Mouse (Mus musculus) megakaryocyte progenitor cell, adult 5-6 weeks (primary cell): ENCODE results near the gene Sema5a. TPM values are rescaled to one million over a fixed set of nuclear protein-coding genes. Genes with fewer than 3 reads are reported as not detected.
"Not testable (repeated sequence)": the region's sequence is repeated elsewhere in the genome, so short reads cannot be mapped to it uniquely, and the experiment has no call there.

Source experiments
- ATAC-seq: replicated peaks from 2 replicates; pipeline ENCODE4 v1.8.0; 2016; ENCODE audit warnings: mild to moderate bottlenecking, moderate TSS enrichment, inconsistent platforms; ENCODE audit not compliant: poor library complexity
- total RNA-seq, 2 experiments: library from RNA; stranded (forward) in 1 of 2; stranded (reverse) in 1 of 2; fragments of 157-497, 149-512 nt in 1 of 2; fragments of 200-1000 nt in 1 of 2; gene quantifications; 2 replicates each; pipeline versions ENCODE4 v1.2.3 to v1.2.4; 2015 to 2017

The Sema5a gene
- total RNA-seq (2015): not detected in 2 replicates
- not detected in 2 replicates for total RNA-seq (2017)

DNA sequence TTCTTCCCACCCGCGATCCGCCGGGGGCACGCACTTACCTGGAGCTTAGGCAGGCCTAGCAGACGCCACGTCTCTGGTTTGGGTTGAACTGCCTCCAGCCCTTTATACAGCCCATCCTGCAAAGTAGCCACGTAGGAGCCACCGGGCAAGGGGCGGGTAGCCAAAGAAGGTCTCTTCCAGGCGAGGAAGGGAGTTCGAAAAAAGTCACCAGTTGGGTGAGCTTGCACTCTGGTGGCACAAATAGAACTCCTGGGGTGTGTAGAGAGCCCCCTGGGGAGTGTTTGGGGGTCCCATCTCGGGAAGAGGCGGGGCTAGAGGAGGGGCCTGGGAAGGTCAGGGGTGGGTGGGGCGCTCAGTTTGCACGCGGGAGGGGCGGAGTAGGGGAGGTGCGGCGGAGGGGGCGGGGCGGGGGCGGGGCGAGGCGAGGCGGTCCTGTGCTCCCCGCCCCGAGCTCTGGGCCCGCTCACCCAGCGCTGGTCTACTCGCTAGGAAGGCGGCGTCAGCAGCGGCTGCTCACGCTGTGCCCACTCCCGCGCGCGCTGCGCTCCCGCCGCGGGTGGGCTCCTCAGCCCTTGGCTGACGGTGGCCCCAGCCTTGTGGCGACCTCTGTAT lies at the start of gene Sema5a:
Gene Sema5a (plus strand): TSS at position 467 of the 612 bp plus-strand sequence.
- ATAC-seq: peak; percentile 78

DNA sequence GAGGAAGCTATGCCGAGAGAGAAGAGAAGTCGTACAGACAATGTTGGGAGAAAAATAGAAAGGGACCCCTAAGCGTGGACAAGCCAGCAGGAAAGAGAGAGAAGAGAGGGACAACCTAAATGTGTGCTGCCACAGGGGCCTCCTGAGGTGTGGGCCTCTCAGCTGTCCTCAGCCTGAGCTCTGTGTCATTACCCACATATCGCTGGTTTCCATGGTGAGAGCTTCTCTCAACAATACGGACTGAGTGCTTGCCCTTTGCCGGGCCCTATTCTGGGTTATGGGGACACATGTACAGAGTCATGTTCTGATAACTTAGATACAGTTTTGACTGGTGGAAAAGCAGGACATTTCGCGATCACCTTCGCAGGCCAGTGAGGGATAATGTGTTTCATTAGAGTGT lies 46.5 kb upstream of the Sema5a start:
- ATAC-seq: no peak

DNA sequence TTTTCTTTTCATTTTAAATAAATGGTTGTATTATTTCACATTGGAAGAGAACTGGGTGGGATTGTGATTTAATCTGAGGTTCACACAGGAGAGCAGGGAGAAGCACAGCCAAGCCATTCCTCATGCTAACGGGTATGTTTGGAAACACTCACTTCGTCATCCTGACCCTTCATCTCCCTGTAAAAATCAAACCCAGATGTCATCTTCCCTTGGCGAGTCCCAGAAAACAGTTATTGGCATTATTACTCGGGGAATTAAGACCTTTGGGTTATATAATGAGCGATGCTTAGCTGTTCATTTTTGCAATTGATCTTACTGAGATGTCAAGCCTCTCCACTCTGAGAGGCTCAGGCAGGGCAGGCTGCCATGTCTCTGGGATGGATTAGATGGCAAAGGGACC lies 46.0 kb upstream of the Sema5a start:
- no peak for ATAC-seq

- no peak for ATAC-seq
Measured at GRCm38 (mm10) chr15:32203242-32203641, 41.4 kb upstream of the Sema5a start.

GRCm38 (mm10) chr15:32204908-32205307 lies 39.7 kb upstream of the Sema5a start:
- no peak for ATAC-seq

GRCm38 (mm10) chr15:32214687-32215086 lies 29.9 kb upstream of the Sema5a start:
- not testable (repeated sequence) for ATAC-seq

DNA sequence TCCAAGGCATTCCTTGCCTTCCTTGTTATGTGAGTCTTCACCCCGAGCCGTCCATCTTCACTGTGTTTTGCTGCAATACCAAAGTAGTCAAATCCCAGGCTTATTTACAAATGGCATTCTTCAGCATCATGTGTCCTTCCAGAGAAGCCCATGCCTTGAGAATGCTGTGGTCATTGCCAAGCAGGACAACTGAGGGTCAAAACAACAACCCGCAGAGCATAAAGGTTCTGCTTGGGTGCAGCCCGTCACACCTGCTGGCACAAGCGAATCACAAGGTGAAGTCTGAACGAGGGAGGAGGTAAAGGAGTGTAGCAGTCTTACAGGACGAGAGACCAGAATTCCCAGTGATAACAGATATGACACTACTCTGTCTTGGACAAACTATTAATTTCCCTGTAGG lies 21.6 kb upstream of the Sema5a start:
- no peak for ATAC-seq

DNA sequence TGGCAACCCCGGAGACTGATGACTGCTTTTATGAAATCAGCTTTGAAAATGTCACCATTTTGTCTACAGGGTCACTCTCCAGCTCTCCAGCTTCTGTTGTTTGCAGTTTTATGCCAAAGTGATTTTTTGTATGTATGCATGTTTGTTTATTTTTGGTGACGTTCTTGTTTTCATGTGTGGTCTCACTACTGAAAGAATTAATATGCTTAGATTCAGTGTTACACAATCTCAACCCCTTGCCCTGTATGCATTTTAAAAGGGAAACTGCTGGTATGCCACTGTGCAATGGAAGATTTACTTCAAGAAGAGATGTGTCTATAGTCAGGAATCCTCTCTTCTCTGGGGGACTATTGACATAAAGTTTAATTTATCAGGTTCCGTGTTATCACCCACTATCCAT lies 19.2 kb upstream of the Sema5a start:
- ATAC-seq: no peak

DNA sequence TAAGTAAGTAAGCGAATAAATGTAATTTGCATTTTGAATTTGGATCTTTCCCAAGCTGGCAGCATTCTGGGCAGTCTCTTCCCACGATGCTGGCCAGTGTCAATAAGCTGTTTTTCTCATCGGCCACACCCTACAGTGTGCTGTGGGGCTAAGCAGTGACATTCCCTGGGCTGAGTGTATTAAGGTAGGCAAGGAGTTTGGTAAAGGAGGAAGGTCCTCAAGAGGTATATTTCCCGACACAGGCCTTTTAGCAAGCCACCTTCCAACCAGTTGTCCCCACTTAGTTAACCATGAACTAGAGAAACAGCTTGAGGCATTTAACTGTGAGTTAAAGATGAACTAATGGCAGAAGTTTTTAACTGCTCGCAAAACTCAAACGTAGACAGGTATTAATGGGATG lies 18.2 kb upstream of the Sema5a start:
- no peak for ATAC-seq

DNA sequence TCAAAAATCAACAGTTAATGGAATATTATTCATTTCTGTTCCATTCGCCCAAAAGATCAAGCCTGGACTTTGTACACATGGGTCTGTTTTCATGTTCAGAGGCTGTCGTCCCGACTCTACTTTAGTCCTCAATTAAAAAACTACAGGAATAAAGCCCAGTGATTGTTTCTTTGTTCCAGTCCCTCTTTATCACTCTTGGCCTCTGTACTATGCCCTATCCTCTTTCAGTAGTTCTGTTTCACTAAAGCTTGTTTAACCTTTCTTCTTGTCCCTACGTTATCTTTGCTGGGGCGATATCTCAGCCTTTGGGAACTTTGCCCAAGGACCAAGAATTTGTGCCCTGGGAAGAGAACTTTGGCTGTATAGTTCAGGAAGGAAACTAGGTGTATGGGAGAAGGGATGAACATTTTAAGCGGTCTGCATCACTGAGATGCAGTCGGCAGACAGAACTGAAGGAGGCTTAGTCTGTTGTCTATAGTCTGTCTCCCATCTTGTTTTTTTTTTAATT lies 17.7 kb upstream of the Sema5a start:
- no peak for ATAC-seq

GRCm38 (mm10) chr15:32230066-32230465 lies 14.5 kb upstream of the Sema5a start:
- ATAC-seq: no peak

DNA sequence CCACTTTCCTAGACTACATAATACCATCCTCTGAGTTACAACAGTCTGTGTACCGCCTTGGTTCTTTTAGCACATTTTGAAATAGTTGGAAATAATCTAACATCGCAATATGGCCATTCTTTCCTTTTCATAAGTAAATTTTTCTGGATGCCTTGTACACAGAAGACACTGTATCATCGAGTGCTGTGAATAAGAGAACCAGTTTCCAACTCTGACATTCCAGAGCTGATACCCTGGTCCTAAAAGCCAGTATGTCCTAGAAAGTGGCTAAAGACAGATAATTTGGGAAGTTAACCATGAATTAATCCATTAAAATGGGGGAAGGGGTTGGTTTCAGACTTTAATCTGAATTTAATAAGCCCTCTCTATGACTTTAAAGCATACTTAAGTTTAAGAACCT lies 12.4 kb upstream of the Sema5a start:
- no peak for ATAC-seq

DNA sequence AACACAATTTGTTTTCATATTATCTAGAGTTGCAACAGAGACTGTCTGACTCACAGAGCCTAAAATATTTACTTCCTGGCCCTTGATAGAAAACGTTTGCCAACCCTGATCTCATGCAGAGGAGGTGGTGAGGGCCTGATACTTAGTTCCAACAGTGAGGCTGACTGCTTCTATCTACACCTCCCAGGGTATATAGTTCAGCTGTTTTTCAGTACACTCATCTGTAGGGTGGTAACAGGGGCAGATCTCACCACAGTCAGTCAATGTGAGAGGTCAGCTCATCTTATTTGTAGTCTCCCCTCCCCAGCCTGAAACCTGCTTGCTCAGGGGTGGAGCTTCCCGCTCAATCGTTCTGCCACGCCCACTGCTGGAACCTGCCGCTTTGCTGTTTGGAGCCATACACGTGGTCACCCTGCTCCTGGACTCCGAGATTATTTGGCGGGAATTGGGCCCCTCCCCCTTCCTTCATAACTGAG lies 11.9 kb upstream of the Sema5a start:
- ATAC-seq: not testable (repeated sequence)

GRCm38 (mm10) chr15:32233451-32233850 lies 11.2 kb upstream of the Sema5a start:
- ATAC-seq: no peak

DNA sequence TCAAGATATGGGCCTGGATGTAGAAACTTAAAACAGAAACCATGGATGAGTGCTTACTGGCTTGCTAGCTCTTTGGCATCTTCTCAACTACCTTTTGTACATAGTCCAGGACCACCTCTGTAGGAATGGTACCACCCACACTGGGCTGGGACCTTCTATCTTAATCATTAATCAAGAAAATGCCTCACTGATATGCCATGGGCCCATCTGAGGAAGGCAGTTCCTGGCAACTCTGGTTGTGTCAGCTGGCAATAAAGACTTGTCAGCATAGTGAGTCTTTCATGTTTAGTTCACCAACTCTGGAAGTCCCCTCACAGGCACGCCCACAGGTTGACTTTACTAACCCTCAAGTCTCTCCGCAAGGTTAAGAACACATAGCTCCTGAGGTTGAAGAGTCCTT lies 5.5 kb upstream of the Sema5a start:
- no peak for ATAC-seq

- no peak for ATAC-seq
Measured at GRCm38 (mm10) chr15:32240159-32240558, 4.5 kb upstream of the Sema5a start.

GRCm38 (mm10) chr15:32241666-32242065 lies 2.9 kb upstream of the Sema5a start:
- no peak for ATAC-seq

GRCm38 (mm10) chr15:32243096-32243785 lies 1.4 kb upstream of the Sema5a start:
- ATAC-seq: no peak

- ATAC-seq: no peak
Measured at GRCm38 (mm10) chr15:32243824-32244223, 786 bp upstream of the Sema5a start.

- no peak for ATAC-seq
Measured at GRCm38 (mm10) chr15:32244956-32245836, 586 bp downstream of the Sema5a start.
